Mouse (Mus musculus) bone marrow, adult 2 months (tissue): ENCODE measurements around the gene Rab40c.

Experiments used
- CTCF ChIP-seq: fragments of 200-500 bp; IDR thresholded peaks from 2 replicates; pipeline ENCODE4 v1.5.1; 2011; ENCODE audit warnings: low read length, control low read depth; ENCODE audit not compliant: control insufficient read depth, insufficient read depth
- POLR2A ChIP-seq: fragments of 200-500 bp; IDR thresholded peaks from 2 replicates; pipeline ENCODE4 v1.6.1; 2011; ENCODE audit warnings: low read depth, mild to moderate bottlenecking, control low read depth, low read length, borderline replicate concordance; ENCODE audit not compliant: control insufficient read depth

DNA sequence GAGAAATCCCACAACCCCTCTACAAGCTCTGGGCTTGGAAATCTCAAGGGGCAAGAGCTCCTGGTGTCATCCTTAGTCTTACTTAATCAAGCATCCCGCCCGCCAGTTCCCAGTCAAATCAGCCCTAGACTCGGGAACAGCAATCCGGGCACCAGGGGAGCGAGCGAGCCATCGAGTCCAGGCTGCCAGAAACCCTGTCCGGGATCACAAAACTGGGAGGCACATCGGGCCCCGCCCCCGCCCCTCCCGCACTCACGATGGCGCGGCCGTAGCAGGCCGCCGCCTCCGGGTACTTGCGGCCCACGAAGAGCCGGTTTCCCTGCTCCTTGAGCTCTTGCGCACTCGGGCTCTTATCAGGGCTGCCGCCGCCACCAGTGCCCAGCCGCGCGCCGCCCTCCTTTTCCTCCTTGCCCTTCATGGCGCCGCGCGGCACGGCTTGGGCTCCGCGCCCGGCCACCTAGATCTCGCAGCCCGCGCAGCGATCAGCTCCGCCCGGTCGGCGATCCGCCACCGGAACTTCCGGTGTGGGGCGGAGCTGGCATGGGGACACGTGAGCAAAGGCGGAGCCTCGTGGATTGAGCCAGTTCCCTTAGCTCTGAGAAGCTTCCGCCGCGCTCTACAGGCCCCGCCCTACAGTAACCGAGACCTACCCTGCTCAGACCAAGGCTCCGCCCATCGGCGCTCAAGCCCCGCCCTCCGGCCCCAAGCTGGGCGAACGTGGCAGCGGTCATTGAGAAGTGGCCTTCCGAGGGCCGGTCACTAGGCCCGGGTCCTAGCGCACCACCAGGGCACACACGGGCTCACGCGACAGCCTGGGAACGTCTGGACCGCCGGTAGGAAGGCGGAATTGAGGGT, 86.9 kb downstream of the Rab40c start:
- TF ChIP-seq CTCF = no peak
- peak; percentile 82; the same call in 1 of the 2 replicates for TF ChIP-seq POLR2A
